Mouse (Mus musculus) kidney, embryonic 15.5 days (tissue): ENCODE results near the gene Gm17655. TPM values are rescaled to one million over a fixed set of nuclear protein-coding genes. Genes with fewer than 3 reads are reported as not detected.

Source experiments
- ATAC-seq: fragments of 200-750 bp; cut with Nextera tagmentation; replicated peaks from 2 replicates; pipeline ENCODE4 v1.8.0; 2017; ENCODE audit warnings: moderate TSS enrichment; ENCODE audit not compliant: low FRiP score
- H3K27ac ChIP-seq: fragments of 300-500 bp; sonication (generic); 2 replicates; pipeline ENCODE4 v1.5.1; 2015; ENCODE audit warnings: mild to moderate bottlenecking, inconsistent platforms
- H3K27me3 ChIP-seq: fragments of 300-500 bp; sonication (generic); 2 replicates; pipeline ENCODE4 v1.6.1; 2015; ENCODE audit warnings: inconsistent platforms
- H3K36me3 ChIP-seq: fragments of 300-500 bp; sonication (generic); 2 replicates; pipeline ENCODE4 v1.6.1; 2015; ENCODE audit warnings: inconsistent platforms
- H3K4me1 ChIP-seq: fragments of 300-500 bp; sonication (generic); 2 replicates; pipeline ENCODE4 v1.6.1; 2015; ENCODE audit warnings: inconsistent platforms
- H3K4me2 ChIP-seq: fragments of 300-500 bp; sonication (generic); 2 replicates; pipeline ENCODE4 v1.6.1; 2015; ENCODE audit warnings: moderate library complexity, mild to moderate bottlenecking, inconsistent platforms
- H3K4me3 ChIP-seq: fragments of 300-500 bp; sonication (generic); replicated peaks from 2 replicates; pipeline ENCODE4 v1.5.1; 2015; ENCODE audit warnings: mild to moderate bottlenecking, inconsistent platforms
- H3K9ac ChIP-seq: fragments of 300-500 bp; sonication (generic); 2 replicates; pipeline ENCODE4 v1.6.1; 2015; ENCODE audit warnings: mild to moderate bottlenecking, inconsistent platforms
- H3K9me3 ChIP-seq: fragments of 300-500 bp; sonication (generic); replicated peaks from 2 replicates; pipeline ENCODE4 v1.6.1; 2016; ENCODE audit warnings: inconsistent platforms
- whole genome bisulfite sequencing: fragments of 180-500 bp; shearing (Covaris S2); methylation state at CpG from one replicate; pipeline ENCODE4 v1.1.7; 2015; ENCODE audit warnings: mixed read lengths; 5-methylcytosine and 5-hydroxymethylcytosine counted together
- polyA plus RNA-seq: library from polyadenylated mRNA; unstranded; fragments of >200 nt; fragmentation: Nextera tagmentation; extraction: Ambion mirVana; gene quantifications from 2 replicates; pipeline ENCODE4 v1.2.1, GENCODE M21; 2015

The Gm17655 gene
- polyA plus RNA-seq, 1 experiment from 2014 or later: 6.7 TPM

DNA sequence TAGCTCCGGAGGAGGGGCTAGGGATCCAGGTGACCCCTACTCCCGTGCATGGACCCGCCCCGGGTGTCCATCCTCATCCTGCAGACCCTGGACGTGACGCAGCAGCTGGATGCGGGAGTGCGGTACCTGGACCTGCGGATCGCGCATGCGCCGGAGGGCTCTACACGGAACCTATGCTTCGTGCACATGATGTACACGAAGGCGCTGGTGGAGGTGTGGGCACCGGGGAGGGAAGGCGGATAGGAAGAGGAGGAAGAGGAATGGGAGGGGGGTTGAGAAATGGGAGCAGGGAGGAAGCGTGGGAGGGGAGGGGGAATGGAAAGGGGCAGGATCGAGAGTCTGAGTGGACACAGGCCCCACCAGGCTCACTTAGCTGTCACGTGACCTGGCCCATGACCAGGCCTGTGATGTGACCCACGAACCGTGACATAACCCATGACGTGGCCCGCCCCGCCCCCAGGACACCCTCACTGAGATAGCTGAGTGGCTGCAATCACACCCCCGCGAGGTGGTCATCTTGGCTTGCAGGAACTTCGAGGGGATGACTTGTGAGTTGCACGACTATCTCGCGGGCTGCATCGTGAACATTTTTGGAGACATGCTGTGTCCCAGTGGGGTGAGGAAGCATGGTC is 29.5 kb upstream of the Gm17655 start:
- H3K27me3 ChIP-seq: peaks cover 4% of the 10 kb centered on the region; the same call in 1 of the 2 replicates
- no peak overlapping the region for H3K27ac ChIP-seq
- 11% methylated on average over 34 of the region's 34 CpGs for WGBS
- H3K36me3 ChIP-seq: peaks cover 44% of the 10 kb centered on the region
- H3K4me2 ChIP-seq: peak overlapping the region; percentile 87
- peak; percentile 27 for ATAC-seq
- peak overlapping the region; percentile 21; the same call in 1 of the 2 replicates for H3K9ac ChIP-seq
- H3K9me3 ChIP-seq: no peaks in the 10 kb centered on the region
- peaks cover 36% of the 10 kb centered on the region for H3K4me1 ChIP-seq
- peak overlapping the region; percentile 42 for H3K4me3 ChIP-seq

DNA sequence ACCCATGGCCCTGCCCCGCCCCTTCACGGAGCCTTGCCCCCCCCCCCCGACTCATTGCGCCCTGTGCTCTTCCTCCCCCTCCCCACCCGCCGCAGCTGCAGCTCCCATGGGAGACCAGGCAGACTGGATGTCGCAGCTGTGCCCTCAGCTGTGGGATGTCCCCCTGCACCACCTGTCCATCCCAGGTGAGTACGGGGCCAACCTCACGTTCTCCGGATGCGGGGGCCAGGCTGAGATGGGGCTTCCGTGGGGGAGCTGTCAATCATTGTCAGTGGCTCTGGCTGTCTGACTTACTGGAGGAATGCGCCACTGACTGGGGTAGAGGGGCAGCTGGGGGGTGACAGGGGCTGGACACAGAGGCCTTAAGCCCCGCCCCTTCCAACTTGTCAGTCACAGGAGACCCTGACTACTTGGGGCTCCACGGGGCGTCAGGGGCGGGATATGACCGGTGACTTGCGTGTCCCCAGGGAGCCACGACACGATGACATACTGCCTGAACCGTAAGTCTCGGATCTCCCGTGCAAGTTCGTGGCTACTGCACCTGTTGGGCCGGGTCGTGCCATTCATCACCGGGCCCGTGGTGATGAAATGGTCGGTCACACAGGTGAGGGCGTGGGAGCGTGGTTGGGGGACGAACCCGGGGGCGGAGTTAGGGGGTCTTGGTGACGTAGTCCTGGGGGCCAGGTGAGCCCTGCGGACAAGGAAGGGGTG is 28.8 kb upstream of the Gm17655 start:
- Histone ChIP-seq H3K27me3 (peaks cover 4% of the 10 kb centered on the region; the same call in 1 of the 2 replicates), H3K9me3 (no peaks in the 10 kb centered on the region), H3K4me1 (peaks cover 28% of the 10 kb centered on the region), H3K27ac (no peak overlapping the region), H3K9ac (peak overlapping the region; percentile 21; the same call in 1 of the 2 replicates), H3K4me3 (peak overlapping the region; percentile 42), H3K36me3 (peaks cover 38% of the 10 kb centered on the region), H3K4me2 (peak overlapping the region; percentile 87)
- WGBS: 2% methylated on average over 36 of the region's 37 CpGs
- peak; percentile 23 for ATAC-seq

DNA sequence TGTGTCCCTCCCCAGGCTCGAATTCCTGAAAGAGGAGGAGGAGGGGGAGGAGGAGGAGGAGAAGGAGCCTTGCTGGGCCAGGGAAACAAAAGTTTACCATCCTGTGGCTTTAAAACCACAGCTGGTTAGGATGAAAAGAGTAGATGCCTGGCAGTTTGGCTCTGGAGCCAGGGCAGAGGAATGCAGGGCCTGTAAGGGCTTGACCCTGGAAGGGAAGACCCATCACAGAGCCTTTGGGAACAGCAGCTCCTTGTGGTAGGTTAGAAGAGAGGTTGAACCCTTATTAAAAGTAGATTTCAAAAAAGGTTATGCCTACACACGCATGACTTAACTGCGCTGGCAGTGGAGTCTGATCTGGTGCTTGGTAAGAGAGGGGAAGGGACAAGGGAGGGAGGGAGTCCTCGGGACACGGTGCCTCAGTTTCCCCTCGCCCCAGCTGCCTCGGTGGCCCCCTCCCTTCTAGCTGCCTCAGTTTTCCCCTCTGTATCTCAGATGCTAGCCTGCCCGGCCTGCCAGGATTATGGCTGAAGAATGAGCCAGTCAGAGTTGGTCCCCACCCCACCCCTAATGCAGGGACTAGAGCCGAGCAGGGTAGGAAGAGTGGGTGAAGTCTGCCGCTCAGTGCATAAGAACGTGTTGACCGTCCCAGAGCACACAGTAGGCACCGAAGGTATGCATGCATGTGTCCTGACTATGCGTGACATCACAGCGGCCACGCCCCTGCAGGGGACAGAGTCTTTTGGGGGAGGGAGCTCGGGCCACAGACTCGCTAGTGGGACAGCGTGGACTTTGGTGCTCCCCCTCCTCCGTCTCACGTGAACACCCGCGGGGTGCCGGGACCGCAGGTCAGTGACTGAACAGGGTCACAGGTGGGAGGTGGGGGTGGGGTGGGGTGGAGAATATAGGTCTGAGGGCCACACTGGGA is 27.6 kb upstream of the Gm17655 start, which contains the start of gene Plcxd1:
Plcxd1 (plus strand) TSS at position 314 of the 925 bp plus-strand sequence.
- Histone ChIP-seq H3K4me2 (peak within 1 kb of the TSS; percentile 87), H3K4me1 (peaks cover 32% of the 10 kb centered on the region), H3K9ac (no peak within 1 kb of the TSS; the same call in 1 of the 2 replicates), H3K27me3 (peaks cover 4% of the 10 kb centered on the region; the same call in 1 of the 2 replicates), H3K4me3 (peak within 1 kb of the TSS; percentile 42), H3K27ac (0 out of 2 replicates have a peak within 1 kb of the TSS, but pooled peaks have one; percentile 22), H3K9me3 (no peaks in the 10 kb centered on the region), H3K36me3 (peaks cover 27% of the 10 kb centered on the region)
- peak; percentile 13; the same call in 1 of the 2 replicates for ATAC-seq
- WGBS: 5% methylated on average over 25 of the region's 25 CpGs

DNA sequence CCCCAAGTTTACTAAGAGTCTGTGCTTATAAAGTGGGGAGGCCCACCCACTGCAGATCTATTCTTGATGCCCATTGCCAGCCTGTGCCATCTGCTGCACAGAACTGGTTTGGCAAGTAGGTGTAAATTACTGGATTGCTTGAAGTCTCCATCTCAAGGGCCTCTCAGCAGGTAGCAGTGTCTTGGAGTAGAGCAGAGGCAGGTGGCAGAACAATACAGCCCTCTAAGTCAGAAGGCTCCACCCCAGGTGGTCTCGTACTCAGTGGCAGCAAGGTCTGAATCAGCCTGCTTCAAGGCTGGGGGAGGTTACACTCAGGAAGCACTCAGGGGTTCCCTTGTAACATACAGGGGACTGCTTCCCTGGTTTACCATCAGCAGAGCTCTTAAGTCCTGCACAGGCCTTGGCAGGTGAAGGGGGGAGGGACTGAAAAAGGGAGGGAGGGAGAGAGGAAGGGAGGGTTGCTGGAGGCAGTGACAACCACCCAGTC is 26.7 kb upstream of the Gm17655 start:
- Histone ChIP-seq H3K9me3 (no peaks in the 10 kb centered on the region), H3K9ac (no peak overlapping the region), H3K4me3 (no peak overlapping the region), H3K27ac (no peak overlapping the region), H3K36me3 (peaks cover 18% of the 10 kb centered on the region), H3K27me3 (peaks cover 4% of the 10 kb centered on the region; the same call in 1 of the 2 replicates), H3K4me1 (peaks cover 36% of the 10 kb centered on the region), H3K4me2 (no peak overlapping the region)
- ATAC-seq: no peak
- WGBS: 52% methylated on average over 1 of the region's 1 CpGs

- Histone ChIP-seq H3K4me2 (peak overlapping the region; percentile 82), H3K9me3 (no peaks in the 10 kb centered on the region), H3K4me1 (peaks cover 9% of the 10 kb centered on the region), H3K4me3 (peak overlapping the region; percentile 63), H3K27ac (peak overlapping the region; percentile 79), H3K9ac (peak overlapping the region; percentile 48), H3K36me3 (no peaks in the 10 kb centered on the region), H3K27me3 (no peaks in the 10 kb centered on the region)
- WGBS: 10% methylated on average over 4 of the region's 4 CpGs
- ATAC-seq: peak; percentile 53
Measured at GRCm38 (mm10) chr5:110094847-110095213, 22.5 kb upstream of the Gm17655 start.

DNA sequence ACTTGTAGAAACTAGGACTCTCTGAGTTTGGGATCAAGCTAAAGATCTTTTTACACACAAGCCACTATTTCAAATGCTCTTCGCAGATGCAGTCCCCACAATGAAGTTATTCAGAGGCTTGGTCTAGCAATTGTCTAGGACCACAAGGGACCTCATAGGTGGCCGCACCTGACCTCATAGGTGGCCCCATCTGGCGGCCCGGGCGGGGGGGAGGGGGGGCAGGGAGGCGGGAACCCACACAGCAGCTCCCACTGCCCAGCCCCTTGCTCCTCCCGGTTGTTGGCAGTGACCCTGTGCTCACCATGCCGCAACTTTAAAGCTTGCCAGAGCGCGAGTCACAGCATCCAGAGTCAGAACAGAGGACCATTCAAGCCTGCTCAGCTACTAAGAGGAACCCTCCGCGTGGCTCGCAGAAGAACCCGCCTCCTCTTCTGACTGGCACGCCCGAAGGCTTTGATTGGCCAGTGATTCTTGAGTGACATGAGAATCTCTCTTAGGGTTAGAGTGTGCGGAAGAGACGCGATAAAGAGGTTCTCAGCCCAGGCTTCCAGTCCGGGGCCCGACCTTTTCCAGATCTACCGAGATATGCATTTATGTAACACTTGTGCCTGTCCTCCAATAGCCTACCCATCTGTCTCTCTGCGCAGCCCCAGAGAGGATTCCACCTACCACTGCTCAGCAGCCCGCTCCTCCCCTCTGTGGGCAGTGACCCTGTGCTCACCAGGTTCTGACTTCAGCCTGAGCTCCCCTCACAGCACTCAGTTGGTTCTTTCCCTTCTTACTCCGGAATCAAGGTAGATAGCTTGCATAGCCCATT is 21.9 kb upstream of the Gm17655 start, which contains the start of gene Gm35315:
Gm35315 (minus strand) TSS at position 391 of the 817 bp plus-strand sequence.
- Histone ChIP-seq H3K4me1 (peaks cover 8% of the 10 kb centered on the region; the same call in 1 of the 2 replicates), H3K4me3 (peak within 1 kb of the TSS; percentile 63), H3K36me3 (no peaks in the 10 kb centered on the region), H3K27me3 (no peaks in the 10 kb centered on the region), H3K27ac (peak within 1 kb of the TSS; percentile 79), H3K9me3 (no peaks in the 10 kb centered on the region), H3K4me2 (peak within 1 kb of the TSS; percentile 82), H3K9ac (peak within 1 kb of the TSS; percentile 48)
- ATAC-seq: peak; percentile 97
- WGBS: under 1% methylated on average over 24 of the region's 25 CpGs

- Histone ChIP-seq H3K27ac (no peak overlapping the region), H3K36me3 (no peaks in the 10 kb centered on the region), H3K9ac (no peak overlapping the region), H3K9me3 (no peaks in the 10 kb centered on the region), H3K27me3 (no peaks in the 10 kb centered on the region), H3K4me1 (peaks cover 8% of the 10 kb centered on the region; the same call in 1 of the 2 replicates), H3K4me2 (no peak overlapping the region), H3K4me3 (no peak overlapping the region)
- no peak for ATAC-seq
- WGBS: 79% methylated on average over 2 of the region's 2 CpGs
Measured at GRCm38 (mm10) chr5:110091546-110091945, 19.2 kb upstream of the Gm17655 start.

DNA sequence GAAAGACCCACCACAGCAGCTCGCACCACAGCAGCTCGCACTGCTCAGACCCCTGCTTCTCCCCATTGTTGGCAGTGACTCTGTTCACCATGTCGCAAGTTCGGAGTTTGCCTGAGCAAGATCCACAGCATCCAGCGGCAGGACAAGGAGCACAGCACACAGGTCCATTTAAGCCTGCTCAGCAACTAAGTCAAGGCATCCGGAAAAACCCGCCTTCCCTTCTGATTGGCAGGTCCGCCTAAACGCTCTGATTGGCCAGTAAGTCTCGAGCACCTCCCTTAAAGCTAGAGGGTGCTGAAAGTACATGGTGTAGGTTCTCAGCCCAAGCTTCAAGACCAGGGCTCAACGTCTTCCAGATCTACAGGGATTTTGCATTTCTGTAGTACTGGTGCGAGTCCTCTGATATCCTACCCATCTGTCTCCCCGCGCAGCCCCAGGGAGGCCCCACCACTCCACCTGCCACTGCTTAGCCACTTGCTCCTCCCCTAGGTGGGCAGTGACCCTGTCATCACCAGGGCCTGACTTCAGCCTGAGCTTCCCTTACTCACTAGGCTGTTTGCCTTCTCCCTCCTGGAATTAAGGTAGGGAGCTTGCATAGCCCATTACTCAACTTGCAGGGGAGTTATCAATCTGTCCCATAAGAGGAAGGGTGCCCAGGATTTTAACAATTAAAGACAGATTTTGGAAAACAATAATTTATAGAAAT is 14.0 kb upstream of the Gm17655 start:
- H3K4me2 ChIP-seq: 0 out of 2 replicates have a peak overlapping the region, but pooled peaks have one; percentile 12
- 0 out of 2 replicates have a peak, but pooled peaks cover 3% of the 10 kb centered on the region for H3K9me3 ChIP-seq
- H3K27ac ChIP-seq: no peak overlapping the region
- H3K4me1 ChIP-seq: no peaks in the 10 kb centered on the region
- ATAC-seq: no peak
- H3K36me3 ChIP-seq: no peaks in the 10 kb centered on the region
- no peak overlapping the region for H3K4me3 ChIP-seq
- H3K27me3 ChIP-seq: no peaks in the 10 kb centered on the region
- WGBS: 39% methylated on average over 14 of the region's 14 CpGs
- no peak overlapping the region for H3K9ac ChIP-seq

DNA sequence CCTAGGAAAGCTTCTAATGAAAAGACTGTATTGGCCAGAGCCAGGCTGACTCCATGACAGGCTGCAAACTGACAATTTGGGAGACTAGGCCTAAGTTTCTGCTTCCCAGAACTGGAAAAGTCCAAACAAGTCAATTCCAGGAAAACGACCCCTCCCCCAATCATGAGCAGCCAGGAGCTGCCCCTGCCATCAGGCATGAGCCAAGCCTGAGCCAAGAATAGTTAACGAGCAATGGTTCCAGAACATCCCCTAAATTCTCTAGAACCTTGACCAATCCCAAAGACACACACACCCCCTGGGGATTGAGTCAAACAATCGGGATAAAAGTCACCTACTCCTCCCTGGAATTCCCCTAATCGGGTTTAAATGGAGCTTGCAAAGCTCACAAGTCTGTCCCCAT is 10.6 kb upstream of the Gm17655 start:
- ATAC-seq: no peak
- H3K4me3 ChIP-seq: no peak overlapping the region
- H3K27ac ChIP-seq: no peak overlapping the region
- peaks cover 10% of the 10 kb centered on the region for H3K36me3 ChIP-seq
- no peak overlapping the region for H3K9ac ChIP-seq
- no peak overlapping the region for H3K4me2 ChIP-seq
- no peaks in the 10 kb centered on the region for H3K4me1 ChIP-seq
- H3K27me3 ChIP-seq: no peaks in the 10 kb centered on the region
- peaks cover 20% of the 10 kb centered on the region for H3K9me3 ChIP-seq
- WGBS: 82% methylated on average over 4 of the region's 4 CpGs

DNA sequence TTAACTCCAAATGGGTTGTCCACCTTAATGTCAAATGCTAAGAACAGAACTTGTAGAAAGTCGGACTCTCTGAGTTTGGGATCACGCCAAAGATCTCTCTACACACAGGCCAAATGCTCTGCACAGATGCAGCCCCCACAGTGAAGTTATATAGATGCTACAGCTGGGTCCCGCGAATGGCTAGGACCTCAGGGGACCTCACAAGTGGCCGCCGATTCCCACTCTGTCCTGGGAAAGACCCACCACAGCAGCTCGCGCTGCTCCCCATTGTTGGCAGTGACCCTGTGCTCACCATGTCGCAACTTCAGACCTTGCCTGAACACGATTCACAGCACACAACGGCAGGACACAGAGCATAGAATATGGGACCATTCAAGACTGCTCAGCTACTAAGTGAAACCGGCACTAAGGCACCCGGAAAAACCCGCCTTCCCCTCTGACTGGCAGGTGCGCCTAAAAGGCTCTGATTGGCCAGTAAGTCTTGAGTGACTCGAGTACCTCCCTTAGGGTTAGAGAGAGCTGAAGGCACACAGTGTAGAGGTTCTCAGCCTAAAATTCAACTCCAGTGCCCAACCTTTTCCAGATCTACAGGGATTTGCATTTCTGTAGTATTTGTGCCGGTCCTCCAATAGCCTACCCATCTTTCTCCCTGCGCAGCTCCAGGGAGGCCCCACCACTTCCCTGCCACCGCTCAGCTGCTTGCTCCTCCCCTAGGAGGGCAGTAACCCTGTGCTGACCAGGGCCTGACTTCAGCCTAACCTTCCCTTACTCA is 14.5 kb downstream of the Gm17655 start:
- Histone ChIP-seq H3K4me1 (0 out of 2 replicates have a peak, but pooled peaks cover 4% of the 10 kb centered on the region), H3K4me2 (peak overlapping the region; percentile 55), H3K9ac (peak overlapping the region; percentile 48), H3K36me3 (no peaks in the 10 kb centered on the region), H3K9me3 (no peaks in the 10 kb centered on the region), H3K27me3 (no peaks in the 10 kb centered on the region), H3K27ac (peak overlapping the region; percentile 87), H3K4me3 (peak overlapping the region; percentile 65)
- under 1% methylated on average over 19 of the region's 19 CpGs for WGBS
- peak; percentile 100 for ATAC-seq
